Mouse (Mus musculus) lung, postnatal 14 days (tissue): ENCODE data around the gene Gatb.

ENCODE experiments used
- DNase-seq: peaks from one replicate; pipeline ENCODE4 v3.0.0; 2021

Gene Gatb

DNA sequence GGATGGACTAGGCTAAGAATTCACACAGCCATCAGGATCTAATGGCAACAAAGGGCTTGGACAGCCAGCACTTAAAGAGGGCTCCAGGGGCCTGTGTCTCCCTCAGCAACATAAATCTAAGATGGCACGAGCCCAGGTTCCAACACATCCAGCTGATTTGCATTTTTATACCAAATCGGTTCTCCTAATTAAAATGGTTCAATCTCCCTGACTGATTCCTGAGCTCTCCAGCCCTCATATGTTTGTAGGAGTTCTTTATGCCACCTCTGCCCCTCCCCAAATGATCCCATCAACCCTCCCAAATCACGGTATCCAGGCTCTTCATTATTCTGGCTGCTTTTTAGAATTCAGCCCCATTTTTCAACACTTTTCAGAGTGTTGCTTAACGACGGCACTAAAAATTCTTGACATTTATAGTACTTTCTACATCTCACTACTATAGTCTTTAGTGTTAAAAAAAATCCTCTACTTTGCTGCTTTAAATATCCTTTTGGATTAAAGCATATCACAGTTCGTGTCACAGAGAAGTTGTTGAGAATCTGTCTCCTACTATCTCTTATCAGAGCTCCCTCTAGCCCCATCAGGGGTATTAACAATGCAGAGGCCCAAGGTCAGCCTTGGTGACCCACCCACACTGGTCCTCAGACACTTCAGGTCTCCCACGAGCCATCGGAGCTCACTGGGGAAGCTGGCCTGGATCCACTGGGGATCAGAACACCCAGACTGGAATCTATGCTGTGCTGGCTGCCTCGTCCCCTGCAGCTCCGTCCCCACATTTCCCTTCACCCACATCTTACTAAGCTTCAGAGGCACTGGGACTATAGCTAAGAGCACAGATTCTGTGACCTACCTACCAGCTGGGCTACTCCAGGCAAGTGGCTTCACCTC is 88.3 kb downstream of the Gatb start:
- no peak for DNase-seq

- DNase-seq = no peak
These were observed 89.9 kb downstream of the Gatb start for GRCm38 (mm10) chr3:85663826-85664225.

DNA sequence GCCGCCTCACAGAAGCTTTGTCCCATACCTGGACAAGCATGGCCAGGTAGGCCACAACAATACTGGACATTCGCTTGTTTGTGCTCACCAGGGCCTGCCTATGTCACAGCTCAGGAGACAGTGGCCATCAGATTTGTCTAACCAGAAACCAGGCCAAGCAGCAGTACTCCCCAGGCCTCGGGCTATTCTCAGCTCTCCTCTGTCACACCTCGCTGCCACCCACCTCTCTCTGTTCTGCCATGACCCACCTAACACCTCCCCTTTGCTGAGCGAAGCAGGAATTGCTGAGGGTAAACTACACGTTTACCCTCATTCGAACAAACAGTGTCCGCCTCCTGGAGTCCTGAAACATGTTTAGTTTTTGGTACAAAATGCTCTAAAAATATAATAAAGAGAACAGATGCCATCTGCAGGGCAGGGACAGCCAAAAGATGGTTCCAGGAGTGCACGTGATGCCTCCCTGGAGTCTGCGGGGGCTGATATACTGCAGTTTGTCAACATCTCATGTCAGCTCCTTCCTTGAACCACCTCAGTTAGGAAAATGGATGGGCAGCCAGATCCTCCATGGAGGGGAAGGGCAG is 90.8 kb downstream of the Gatb start:
- no peak for DNase-seq

GRCm38 (mm10) chr3:85666166-85666565 is 92.2 kb downstream of the Gatb start:
- no peak for DNase-seq

DNA sequence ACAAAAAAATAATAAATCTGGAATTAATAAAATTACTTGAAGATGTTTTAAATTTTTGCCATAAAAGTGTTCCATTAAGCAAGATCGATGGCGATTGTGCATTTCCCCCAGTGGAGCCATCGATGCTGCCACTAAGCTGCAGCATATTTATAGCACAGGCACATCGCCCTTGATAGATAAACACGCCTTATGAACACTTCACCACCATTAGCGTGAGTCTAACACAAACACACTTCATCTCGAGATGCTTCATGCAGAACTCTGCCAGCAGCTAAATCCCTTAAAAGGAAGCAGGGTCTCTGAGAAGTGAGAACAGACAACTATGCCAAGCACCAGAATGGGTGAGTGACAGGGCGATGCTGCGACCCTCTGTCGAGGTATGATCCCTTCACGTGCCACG is 92.8 kb downstream of the Gatb start:
- no peak for DNase-seq

GRCm38 (mm10) chr3:85667683-85668082 is 93.8 kb downstream of the Gatb start:
- no peak for DNase-seq

- DNase-seq = no peak
These were observed 95.9 kb downstream of the Gatb start for GRCm38 (mm10) chr3:85669844-85670243.

- no peak for DNase-seq
These were observed 103.2 kb downstream of the Gatb start for GRCm38 (mm10) chr3:85677133-85677532.

- DNase-seq = no peak
These were observed 104.0 kb downstream of the Gatb start for GRCm38 (mm10) chr3:85677952-85678351.

- no peak for DNase-seq
These were observed 105.5 kb downstream of the Gatb start for GRCm38 (mm10) chr3:85679312-85679933.

GRCm38 (mm10) chr3:85679960-85680359 is 106.0 kb downstream of the Gatb start:
- no peak for DNase-seq

GRCm38 (mm10) chr3:85681136-85681535 is 107.2 kb downstream of the Gatb start:
- no peak for DNase-seq

- no peak for DNase-seq
These were observed 109.7 kb downstream of the Gatb start for GRCm38 (mm10) chr3:85683618-85684017.

DNA sequence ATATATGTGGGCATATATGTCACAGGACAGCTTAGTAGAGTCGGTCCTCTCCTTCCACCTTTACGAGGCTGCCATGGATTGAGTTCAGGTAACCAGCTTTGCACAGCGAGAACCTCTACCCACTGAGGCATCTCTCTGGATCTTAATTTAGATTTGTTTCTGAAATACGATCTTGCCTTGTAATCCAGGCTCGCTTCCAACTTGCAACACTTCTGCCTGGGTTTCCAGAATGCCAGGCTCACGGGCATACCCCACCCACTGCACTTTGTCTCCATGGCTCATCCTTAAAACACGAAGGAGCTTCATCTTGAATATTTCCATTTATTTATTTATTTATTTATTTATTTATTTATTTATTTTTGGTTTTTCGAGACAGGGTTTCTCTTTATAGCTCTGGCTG is 111.4 kb downstream of the Gatb start:
- no peak for DNase-seq

- DNase-seq = no peak
These were observed 114.4 kb downstream of the Gatb start for GRCm38 (mm10) chr3:85688341-85688740.

DNA sequence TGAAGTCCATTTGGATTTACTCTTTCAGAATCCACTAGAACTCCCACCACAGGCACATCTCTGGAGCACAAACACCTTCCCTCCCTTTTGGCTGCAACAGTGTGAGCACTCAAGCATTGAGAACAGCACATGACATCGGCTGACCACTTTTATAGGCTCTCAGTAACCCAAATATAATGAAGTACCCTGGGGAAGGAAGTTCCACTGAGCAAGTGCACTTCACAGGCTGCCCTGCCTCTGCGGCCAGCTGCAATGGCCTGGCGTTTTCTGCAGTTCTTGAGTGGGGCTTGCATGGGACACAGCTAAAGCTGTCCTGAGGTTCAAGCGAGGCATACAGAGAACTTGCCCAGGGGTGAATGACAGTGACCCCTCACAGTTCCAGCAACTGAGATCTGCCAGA is 117.2 kb downstream of the Gatb start:
- peak; percentile 15 for DNase-seq

- DNase-seq = no peak
These were observed 119.1 kb downstream of the Gatb start for GRCm38 (mm10) chr3:85693013-85693412.

DNA sequence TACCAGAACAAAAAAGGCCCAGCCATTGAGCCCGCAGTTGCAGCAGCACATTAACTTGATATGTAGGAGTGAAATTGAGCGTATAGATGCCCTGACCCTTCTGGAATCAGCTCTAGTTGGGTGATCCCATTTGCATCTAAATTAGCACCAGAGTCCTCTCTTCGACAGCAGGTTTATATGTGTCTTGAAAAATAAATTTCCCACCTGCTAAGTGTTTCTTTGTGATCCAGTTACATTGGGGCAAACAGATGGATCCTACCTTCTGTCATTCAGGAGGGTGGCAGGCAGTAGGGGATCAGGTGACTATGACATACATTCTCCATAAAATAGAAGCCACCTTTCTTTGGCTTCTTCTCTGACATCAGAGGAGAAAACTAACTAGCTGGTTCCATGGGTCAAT is 121.1 kb downstream of the Gatb start:
- DNase-seq = no peak

GRCm38 (mm10) chr3:85698496-85698895 is 124.6 kb downstream of the Gatb start:
- DNase-seq = no peak

DNA sequence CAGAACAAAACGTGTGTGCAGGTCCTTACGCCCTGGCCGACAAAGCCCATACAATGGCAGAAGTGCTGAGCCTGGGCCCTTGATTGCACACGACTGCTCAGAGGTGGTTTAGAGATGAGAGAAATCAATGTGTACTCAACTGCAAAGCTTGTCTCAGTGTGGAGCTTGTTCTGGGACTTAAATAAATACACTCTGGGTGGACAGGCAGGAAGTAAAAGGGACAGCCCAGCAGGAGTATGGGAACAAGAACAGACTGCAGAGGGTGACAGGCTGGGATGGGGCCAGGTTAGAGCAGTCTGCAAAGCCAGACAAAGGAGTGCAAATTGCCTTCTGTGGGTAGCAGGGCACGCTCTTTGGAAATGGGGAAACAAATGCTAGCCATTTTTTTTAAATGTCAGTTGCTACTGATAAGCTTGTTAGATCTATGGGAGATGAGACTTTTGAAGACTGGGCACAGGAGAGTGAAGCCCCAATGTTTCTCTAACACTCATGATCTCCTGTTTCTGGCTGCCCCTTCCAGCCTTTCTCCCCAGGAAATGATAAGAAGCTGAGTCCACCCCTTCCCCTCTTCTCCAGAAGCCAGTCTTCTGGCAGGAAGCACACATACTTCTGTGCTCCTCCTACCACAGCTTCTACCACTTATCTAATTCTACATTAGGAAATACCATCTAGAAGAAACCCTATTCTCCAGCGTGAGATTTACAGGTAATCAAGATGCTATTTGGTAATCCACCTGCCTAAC is 129.4 kb downstream of the Gatb start:
- no peak for DNase-seq
